Mouse (Mus musculus): ENCODE measurements around the gene Proser3. TPM values are rescaled to one million over a fixed set of nuclear protein-coding genes. Genes with fewer than 3 reads are reported as not detected.

Proser3 gene
- polyA plus RNA-seq, 1 experiment from 2014 or later: 13.5 TPM

DNA sequence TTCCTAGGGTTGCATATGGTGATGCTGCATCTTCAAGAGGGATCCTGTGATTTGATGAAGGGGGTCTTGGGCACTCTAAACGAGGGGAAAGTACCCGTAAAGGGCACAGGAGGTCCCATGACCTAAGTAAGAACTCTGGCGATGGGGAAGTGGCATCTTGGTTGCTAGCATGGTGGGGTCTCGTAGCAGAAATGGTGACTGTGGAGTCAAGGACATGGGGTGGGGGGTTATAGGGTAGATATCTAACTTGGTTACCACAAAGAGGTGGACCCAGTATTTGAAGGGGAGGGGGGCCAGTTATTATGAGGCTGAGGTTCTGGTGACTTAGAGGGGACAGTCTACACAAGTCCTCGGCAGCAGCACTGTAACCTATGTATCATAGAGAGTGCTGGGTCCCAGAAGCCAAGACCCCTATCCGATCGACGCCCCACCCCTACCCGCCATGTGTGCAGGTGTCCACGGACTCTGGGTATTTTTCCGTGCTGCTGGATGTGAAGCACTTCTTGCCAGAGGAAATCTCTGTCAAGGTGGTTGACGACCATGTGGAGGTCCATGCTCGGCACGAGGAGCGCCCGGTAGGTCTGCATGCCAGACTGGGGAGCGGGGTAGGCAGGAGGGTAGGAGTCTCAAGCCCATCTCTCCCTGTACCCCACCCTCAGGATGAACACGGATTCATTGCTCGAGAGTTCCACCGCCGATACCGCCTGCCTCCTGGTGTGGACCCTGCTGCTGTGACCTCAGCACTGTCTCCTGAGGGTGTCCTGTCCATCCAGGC is 1.9 kb upstream of the Proser3 start:
- peak overlapping the region; percentile 96; the same call in 1 of the 2 replicates for H3K4me2 ChIP-seq (ENCODE audit: low read length)
- ATAC-seq: no peak
- H3K27ac ChIP-seq (ENCODE audit: low read length): no peak overlapping the region
- peaks cover 29% of the 10 kb centered on the region for H3K4me1 ChIP-seq (replicated peaks; ENCODE audit: control insufficient read depth, insufficient read depth, low read length)
- no peak overlapping the region for H3K9ac ChIP-seq (replicated peaks; ENCODE audit: low read depth, low read length)
- no peaks in the 10 kb centered on the region for H3K9me3 ChIP-seq (ENCODE audit: control insufficient read depth, low read length)
- H3K36me3 ChIP-seq (ENCODE audit: control insufficient read depth, insufficient read depth): 0 out of 2 replicates have a peak, but pooled peaks cover 15% of the 10 kb centered on the region
- H3K4me3 ChIP-seq (replicated peaks; ENCODE audit: low read length): no peak overlapping the region
- 85% methylated on average over 22 of the region's 22 CpGs for WGBS
- H3K27me3 ChIP-seq (replicated peaks; ENCODE audit: control insufficient read depth, insufficient read depth, low read length): no peaks in the 10 kb centered on the region

DNA sequence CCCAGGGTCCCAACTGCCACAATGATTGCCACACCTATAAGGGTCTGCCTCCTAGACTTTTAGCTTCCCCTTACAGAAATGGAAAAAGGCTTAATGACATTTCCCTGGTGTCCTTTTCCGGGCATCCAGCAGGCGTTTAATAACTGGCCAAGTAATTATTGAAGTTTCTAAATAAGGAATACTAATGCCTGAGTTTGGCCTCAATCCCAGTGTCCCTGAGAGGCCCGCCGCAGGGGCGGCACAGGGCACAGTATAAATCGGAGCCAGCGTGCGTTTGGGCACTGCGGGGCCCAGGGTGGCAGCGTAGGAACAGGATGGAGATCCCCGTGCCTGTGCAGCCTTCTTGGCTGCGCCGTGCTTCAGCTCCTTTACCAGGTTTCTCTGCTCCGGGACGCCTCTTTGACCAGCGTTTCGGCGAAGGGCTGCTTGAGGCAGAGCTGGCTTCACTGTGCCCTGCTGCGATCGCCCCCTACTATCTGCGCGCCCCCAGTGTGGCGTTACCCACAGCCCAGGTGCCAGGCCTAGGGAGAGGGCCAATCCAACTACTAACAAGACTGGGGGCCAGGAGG is 1.0 kb upstream of the Proser3 start:
- WGBS: 1% methylated on average over 23 of the region's 23 CpGs
- peak overlapping the region; percentile 96 for H3K4me2 ChIP-seq (ENCODE audit: low read length)
- H3K27me3 ChIP-seq (replicated peaks; ENCODE audit: control insufficient read depth, insufficient read depth, low read length): no peaks in the 10 kb centered on the region
- no peak for ATAC-seq
- H3K9me3 ChIP-seq (ENCODE audit: control insufficient read depth, low read length): no peaks in the 10 kb centered on the region
- peak overlapping the region; percentile 59 for H3K9ac ChIP-seq (replicated peaks; ENCODE audit: low read depth, low read length)
- H3K4me3 ChIP-seq (replicated peaks; ENCODE audit: low read length): peak overlapping the region; percentile 75
- H3K36me3 ChIP-seq (ENCODE audit: control insufficient read depth, insufficient read depth): peaks cover 19% of the 10 kb centered on the region; the same call in 1 of the 2 replicates
- H3K27ac ChIP-seq (ENCODE audit: low read length): peak overlapping the region; percentile 99
- H3K4me1 ChIP-seq (replicated peaks; ENCODE audit: control insufficient read depth, insufficient read depth, low read length): peaks cover 20% of the 10 kb centered on the region

DNA sequence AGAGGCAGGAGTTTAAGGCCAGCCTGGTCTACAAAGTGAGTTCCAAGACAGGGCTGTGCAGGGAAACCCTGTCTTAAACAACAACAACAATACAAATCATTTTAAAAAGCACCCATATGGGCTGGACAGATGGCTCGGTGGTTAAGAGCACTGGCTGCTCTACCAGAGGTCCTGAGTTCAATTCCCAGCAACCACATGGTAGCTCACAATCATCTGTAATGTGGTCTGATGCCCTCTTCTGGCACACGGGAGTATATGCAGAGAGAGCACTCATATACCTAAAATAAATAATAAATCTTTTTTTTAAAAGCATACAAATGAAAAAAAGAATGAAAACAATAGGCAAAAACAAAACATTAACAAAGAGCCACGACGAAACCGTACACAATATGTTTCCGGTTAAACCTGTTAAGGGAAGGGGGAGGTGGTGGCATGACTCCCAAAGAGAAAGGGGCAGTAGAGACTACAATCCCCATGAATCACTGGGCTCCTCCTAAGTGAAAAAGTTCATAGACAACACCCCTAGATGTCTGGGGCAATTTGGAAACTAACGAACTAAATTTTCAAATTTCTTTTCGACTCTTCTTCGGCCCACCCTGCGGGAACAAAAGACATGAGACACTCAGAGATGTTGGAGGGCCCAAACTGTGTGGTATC is 526 bp downstream of the Proser3 start:
- ATAC-seq: peak; percentile 70
- no peaks in the 10 kb centered on the region for H3K9me3 ChIP-seq (ENCODE audit: control insufficient read depth, low read length)
- H3K9ac ChIP-seq (replicated peaks; ENCODE audit: low read depth, low read length): peak overlapping the region; percentile 74
- H3K27ac ChIP-seq (ENCODE audit: low read length): peak overlapping the region; percentile 99
- H3K36me3 ChIP-seq (ENCODE audit: control insufficient read depth, insufficient read depth): peaks cover 11% of the 10 kb centered on the region; the same call in 1 of the 2 replicates
- peaks cover 16% of the 10 kb centered on the region for H3K4me1 ChIP-seq (replicated peaks; ENCODE audit: control insufficient read depth, insufficient read depth, low read length)
- peak overlapping the region; percentile 75 for H3K4me3 ChIP-seq (replicated peaks; ENCODE audit: low read length)
- H3K27me3 ChIP-seq (replicated peaks; ENCODE audit: control insufficient read depth, insufficient read depth, low read length): no peaks in the 10 kb centered on the region
- 3% methylated on average over 10 of the region's 10 CpGs for WGBS
- H3K4me2 ChIP-seq (ENCODE audit: low read length): peak overlapping the region; percentile 48

DNA sequence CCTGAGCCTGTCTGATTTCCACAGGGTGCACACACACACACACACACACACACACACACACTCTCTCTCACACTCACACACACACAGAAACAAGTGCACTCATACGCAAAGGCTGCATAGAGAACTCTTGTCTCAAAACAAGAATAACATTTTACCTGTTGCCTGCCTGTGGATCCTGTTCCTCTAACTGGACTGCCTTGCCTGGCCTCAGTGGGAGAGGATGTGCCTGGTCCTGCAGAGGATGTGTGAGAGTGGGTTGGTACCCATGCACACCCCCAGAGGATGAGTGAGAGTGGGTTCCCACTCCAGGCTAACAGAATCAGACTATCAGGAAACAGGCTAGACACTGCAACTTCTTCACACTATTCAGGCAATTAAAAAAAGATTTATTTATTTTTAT is 1.5 kb downstream of the Proser3 start:
- no peak overlapping the region for H3K9ac ChIP-seq (replicated peaks; ENCODE audit: low read depth, low read length)
- H3K27me3 ChIP-seq (replicated peaks; ENCODE audit: control insufficient read depth, insufficient read depth, low read length): no peaks in the 10 kb centered on the region
- H3K4me1 ChIP-seq (replicated peaks; ENCODE audit: control insufficient read depth, insufficient read depth, low read length): peaks cover 16% of the 10 kb centered on the region
- H3K9me3 ChIP-seq (ENCODE audit: control insufficient read depth, low read length): no peaks in the 10 kb centered on the region
- ATAC-seq: no peak
- H3K27ac ChIP-seq (ENCODE audit: low read length): no peak overlapping the region
- WGBS: 100% methylated on average over 1 of the region's 1 CpGs
- H3K4me3 ChIP-seq (replicated peaks; ENCODE audit: low read length): no peak overlapping the region
- H3K4me2 ChIP-seq (ENCODE audit: low read length): no peak overlapping the region
- peaks cover 9% of the 10 kb centered on the region for H3K36me3 ChIP-seq (ENCODE audit: control insufficient read depth, insufficient read depth)

DNA sequence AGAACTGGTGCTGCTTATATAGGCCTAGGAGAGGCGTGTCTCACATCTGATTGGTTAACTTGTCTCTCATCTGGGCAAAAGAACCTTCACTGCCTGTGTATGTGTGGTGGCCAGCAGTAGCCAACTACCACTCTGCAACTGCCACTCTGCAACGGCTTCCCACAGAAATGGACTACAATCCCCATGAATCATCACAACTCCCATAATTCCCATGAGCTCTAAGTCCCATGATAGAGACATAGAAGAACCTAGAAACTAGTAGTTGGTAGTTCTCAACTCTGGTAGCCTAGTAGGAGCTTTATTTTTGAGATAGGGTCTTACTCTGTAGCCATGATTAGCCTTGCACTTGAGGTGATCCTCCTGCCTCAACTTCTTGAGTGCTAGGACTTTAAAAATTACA is 2.2 kb downstream of the Proser3 start:
- Histone ChIP-seq H3K27me3 (replicated peaks; ENCODE audit: control insufficient read depth, insufficient read depth, low read length) (no peaks in the 10 kb centered on the region), H3K4me1 (replicated peaks; ENCODE audit: control insufficient read depth, insufficient read depth, low read length) (peaks cover 16% of the 10 kb centered on the region), H3K27ac (ENCODE audit: low read length) (no peak overlapping the region), H3K9ac (replicated peaks; ENCODE audit: low read depth, low read length) (no peak overlapping the region), H3K4me2 (ENCODE audit: low read length) (no peak overlapping the region), H3K4me3 (replicated peaks; ENCODE audit: low read length) (no peak overlapping the region), H3K36me3 (ENCODE audit: control insufficient read depth, insufficient read depth) (peaks cover 7% of the 10 kb centered on the region), H3K9me3 (ENCODE audit: control insufficient read depth, low read length) (no peaks in the 10 kb centered on the region)
- 94% methylated on average over 2 of the region's 2 CpGs for WGBS
- ATAC-seq: no peak

DNA sequence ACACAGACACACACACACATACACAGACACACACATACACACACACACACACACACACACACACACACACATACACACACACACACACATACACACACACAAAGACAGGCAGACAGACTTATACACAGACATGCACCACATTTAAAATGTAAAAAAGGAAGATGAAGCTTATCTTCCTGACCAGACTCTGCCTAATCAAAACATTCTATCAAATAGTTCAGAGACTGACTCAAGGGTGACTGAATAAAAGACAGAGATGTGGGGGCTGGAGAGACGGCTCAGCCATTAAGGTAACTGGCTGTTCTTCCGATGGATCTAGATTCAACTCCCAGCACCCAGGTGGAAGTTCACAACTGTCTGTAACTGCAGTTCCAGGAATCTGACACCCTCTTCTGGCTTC is 7.8 kb downstream of the Proser3 start:
- H3K9me3 ChIP-seq (ENCODE audit: control insufficient read depth, low read length): no peaks in the 10 kb centered on the region
- H3K4me3 ChIP-seq (replicated peaks; ENCODE audit: low read length): no peak overlapping the region
- H3K27ac ChIP-seq (ENCODE audit: low read length): no peak overlapping the region
- peaks cover 12% of the 10 kb centered on the region for H3K36me3 ChIP-seq (ENCODE audit: control insufficient read depth, insufficient read depth)
- no peak overlapping the region for H3K9ac ChIP-seq (replicated peaks; ENCODE audit: low read depth, low read length)
- no peaks in the 10 kb centered on the region for H3K27me3 ChIP-seq (replicated peaks; ENCODE audit: control insufficient read depth, insufficient read depth, low read length)
- ATAC-seq: no peak
- 93% methylated on average over 2 of the region's 2 CpGs for WGBS
- H3K4me1 ChIP-seq (replicated peaks; ENCODE audit: control insufficient read depth, insufficient read depth, low read length): no peaks in the 10 kb centered on the region
- no peak overlapping the region for H3K4me2 ChIP-seq (ENCODE audit: low read length)

DNA sequence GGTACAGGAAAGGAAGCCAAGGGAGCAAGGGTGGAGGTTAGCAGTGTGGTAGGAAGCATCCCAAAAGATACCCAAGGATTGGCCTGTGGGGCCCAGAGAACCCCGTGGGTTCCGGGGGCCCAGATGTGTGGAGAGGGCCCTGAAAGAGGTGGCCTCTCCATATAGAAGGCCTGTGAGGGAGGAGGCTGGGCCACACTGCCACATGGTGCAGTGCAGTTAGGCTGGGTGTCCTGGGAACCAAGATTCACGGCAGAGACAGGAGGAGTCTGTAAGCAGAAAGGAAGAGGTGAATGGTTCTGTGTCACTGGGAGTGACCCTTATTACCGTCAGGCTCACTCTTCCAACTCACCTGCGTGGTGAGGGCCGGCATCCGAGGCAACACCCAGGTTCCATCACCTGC is 11.5 kb downstream of the Proser3 start:
- Histone ChIP-seq H3K4me3 (replicated peaks; ENCODE audit: low read length) (no peak overlapping the region), H3K27ac (ENCODE audit: low read length) (no peak overlapping the region), H3K27me3 (replicated peaks; ENCODE audit: control insufficient read depth, insufficient read depth, low read length) (no peaks in the 10 kb centered on the region), H3K36me3 (ENCODE audit: control insufficient read depth, insufficient read depth) (peaks cover 11% of the 10 kb centered on the region), H3K4me1 (replicated peaks; ENCODE audit: control insufficient read depth, insufficient read depth, low read length) (peaks cover 5% of the 10 kb centered on the region), H3K9ac (replicated peaks; ENCODE audit: low read depth, low read length) (no peak overlapping the region), H3K4me2 (ENCODE audit: low read length) (no peak overlapping the region), H3K9me3 (ENCODE audit: control insufficient read depth, low read length) (no peaks in the 10 kb centered on the region)
- no peak for ATAC-seq
- 93% methylated on average over 7 of the region's 7 CpGs for WGBS

DNA sequence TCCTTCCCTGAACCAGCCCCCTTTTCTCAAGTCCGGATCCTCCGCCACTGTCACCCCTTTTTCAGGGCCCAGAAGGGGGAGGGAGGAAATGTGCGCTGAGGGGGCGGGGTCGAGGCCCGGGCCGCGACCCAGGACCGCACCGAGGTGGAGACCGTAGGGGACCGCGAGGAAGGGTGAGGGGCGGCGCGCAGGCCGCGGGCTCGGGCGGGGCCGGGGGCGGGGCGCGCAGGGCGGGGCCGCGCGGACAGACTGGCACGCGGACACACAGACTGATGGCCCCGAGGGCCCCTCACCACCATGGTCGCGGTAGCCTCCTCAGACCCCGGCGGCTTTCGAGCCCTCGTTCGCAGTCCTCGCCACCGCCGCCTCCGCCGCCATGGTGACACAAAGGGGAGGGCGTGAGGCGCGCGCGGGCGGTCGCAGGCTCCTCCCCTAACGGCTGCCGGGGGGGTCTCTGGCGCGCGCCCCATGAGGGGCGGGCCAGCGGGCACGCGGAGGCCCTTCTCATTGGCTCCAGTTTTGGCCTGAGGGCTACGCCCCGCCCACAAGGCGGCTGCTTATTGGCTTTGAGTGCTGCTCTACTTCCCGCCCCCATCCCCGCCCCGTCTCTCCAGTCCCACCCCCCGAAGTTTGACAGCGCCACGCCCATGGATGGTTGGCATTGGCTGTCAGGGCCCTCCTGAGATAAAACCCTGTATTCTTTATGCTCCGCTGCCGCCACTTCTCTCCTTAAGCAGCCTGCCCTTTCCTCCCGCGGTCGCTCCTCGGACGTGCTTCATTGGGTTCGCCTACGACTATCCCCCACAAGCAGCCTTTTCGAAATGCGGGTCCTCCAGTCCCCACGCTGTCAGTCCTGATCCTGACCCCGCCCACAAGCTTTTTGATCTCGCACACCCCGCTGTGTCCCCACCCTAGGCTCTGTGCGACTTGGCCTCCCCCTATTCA is 17.2 kb downstream of the Proser3 start, which contains the start of gene Arhgap33:
Gene Arhgap33 (minus strand): TSS at position 428 of the 945 bp plus-strand sequence.
- under 1% methylated on average over 76 of the region's 84 CpGs for WGBS
- peak within 1 kb of the TSS; percentile 77 for H3K4me2 ChIP-seq (ENCODE audit: low read length)
- peaks cover 35% of the 10 kb centered on the region for H3K4me1 ChIP-seq (replicated peaks; ENCODE audit: control insufficient read depth, insufficient read depth, low read length)
- peak within 1 kb of the TSS; percentile 90 for H3K9ac ChIP-seq (replicated peaks; ENCODE audit: low read depth, low read length)
- H3K9me3 ChIP-seq (ENCODE audit: control insufficient read depth, low read length): no peaks in the 10 kb centered on the region
- H3K4me3 ChIP-seq (replicated peaks; ENCODE audit: low read length): peak within 1 kb of the TSS; percentile 84
- H3K36me3 ChIP-seq (ENCODE audit: control insufficient read depth, insufficient read depth): peaks cover 20% of the 10 kb centered on the region
- no peaks in the 10 kb centered on the region for H3K27me3 ChIP-seq (replicated peaks; ENCODE audit: control insufficient read depth, insufficient read depth, low read length)
- peak; percentile 87 for ATAC-seq
- peak within 1 kb of the TSS; percentile 95 for H3K27ac ChIP-seq (ENCODE audit: low read length)
